Mouse (Mus musculus): ENCODE measurements around the gene Plekhs1.

DNA sequence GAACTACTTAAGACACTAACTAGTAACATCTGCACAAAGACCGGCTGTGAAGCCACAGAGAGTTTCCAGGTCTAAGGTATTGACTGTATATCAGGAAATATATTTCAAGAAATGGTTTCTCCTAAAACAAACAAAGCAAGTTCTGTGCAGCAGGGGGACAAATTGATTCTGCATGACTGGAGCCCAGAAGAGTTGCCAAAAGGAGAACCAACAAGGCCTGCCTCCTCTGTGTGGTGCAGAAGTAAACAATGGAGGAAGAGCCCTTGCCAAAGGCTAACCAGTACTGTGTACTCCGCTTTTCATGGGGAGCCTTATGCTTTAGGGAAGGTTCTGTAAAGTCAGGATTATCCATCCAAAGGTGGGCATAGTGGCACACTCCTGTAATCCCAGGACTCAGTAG, 1.2 kb upstream of the Plekhs1 start:
- no peak for TF ChIP-seq CTCF (IDR thresholded peaks at IDR 0.05; ENCODE audit: borderline replicate concordance, extremely low read depth, insufficient read depth, insufficient read length)
- TF ChIP-seq POLR2A (IDR thresholded peaks at IDR 0.05; ENCODE audit: borderline replicate concordance, extremely low read depth, insufficient read depth, insufficient read length, poor library complexity, severe bottlenecking), result no peak
